Mouse (Mus musculus) adipocyte (in vitro differentiated cells): ENCODE results near the gene Cog7.

ENCODE experiments used
- DNase-seq: peaks from one replicate; pipeline ENCODE4 v3.0.0-alpha.2; 2016; ENCODE audit warnings: low spot score

The Cog7 gene

GRCm38 (mm10) chr7:121981307-121981871 is at the start of gene Cog7:
Gene Cog7, minus strand, starts transcription at chr7:121981711.
- DNase-seq = peak; percentile 77

GRCm38 (mm10) chr7:122022131-122022530 is 40.6 kb upstream of the Cog7 start:
- no peak for DNase-seq

- DNase-seq = peak; percentile 80
Observed at GRCm38 (mm10) chr7:122020667-122021354, 39.3 kb upstream of the Cog7 start, which contains the start of gene Gga2. Gene Gga2, minus strand, starts transcription at chr7:122021222.

DNA sequence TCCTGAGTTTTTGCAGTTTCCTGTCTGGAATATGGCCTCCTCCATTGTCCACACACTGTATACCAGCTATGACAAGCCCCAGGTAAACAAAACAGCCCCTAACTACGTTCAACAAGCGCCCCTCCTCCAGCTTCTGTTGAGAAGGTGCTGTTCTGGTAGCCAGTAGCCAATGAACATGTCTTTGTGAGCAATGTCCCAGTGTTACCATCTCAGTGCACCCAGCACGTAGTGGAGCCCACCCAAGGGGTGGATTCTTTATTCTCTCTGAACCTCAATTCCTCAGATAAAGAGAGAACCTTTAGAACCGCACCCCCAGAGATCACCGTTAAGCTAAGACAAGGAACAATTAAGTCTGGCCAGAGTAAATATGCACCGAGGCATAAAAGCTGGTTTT is 38.8 kb upstream of the Cog7 start:
- DNase-seq = peak; percentile 10

DNA sequence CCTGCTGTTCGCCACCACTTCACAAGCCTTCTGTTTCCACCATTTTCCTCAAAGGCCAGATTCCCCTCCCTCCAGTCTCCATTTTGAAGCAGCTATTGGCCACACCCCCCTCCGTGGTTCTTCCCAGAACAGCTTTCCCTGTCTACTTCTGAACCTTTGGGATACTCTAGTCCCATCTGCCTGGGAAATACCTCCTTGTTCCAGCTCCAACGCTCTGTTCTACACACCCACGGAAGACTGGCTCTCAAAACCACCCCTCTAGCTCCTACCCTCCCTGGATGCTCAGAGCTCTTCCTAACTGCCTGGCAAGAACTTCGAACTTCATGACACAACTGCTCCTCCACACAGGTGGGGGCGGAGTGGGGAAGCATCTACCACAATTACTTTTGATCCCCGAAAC is 37.5 kb upstream of the Cog7 start:
- no peak for DNase-seq

GRCm38 (mm10) chr7:122018247-122018646 is 36.7 kb upstream of the Cog7 start:
- no peak for DNase-seq

- peak; percentile 86 for DNase-seq
Observed at GRCm38 (mm10) chr7:122015734-122016133, 34.2 kb upstream of the Cog7 start.

GRCm38 (mm10) chr7:122015105-122015504 is 33.6 kb upstream of the Cog7 start:
- DNase-seq = peak; percentile 67

- no peak for DNase-seq
Observed at GRCm38 (mm10) chr7:122012949-122013348, 31.4 kb upstream of the Cog7 start.

- no peak for DNase-seq
Observed at GRCm38 (mm10) chr7:122012370-122012769, 30.9 kb upstream of the Cog7 start.

DNA sequence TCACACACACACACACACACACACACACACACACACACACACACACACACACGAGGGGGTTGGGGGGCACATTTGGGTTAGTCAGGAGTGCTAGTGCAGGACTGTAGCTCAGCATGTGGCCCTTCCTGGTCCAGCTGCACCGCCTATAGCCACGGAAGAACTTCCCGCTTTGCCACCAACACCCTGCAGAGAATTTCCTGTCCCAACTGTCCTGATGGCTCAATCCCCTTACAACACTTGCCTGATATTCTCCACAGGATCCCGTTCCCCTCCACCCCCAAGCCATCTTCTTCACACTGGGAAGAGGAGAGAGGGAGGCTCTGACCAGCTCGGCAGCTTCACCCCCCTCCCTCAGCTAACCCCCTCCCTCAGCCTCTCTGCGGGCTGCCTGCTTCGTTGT is 18.9 kb upstream of the Cog7 start:
- DNase-seq = no peak

DNA sequence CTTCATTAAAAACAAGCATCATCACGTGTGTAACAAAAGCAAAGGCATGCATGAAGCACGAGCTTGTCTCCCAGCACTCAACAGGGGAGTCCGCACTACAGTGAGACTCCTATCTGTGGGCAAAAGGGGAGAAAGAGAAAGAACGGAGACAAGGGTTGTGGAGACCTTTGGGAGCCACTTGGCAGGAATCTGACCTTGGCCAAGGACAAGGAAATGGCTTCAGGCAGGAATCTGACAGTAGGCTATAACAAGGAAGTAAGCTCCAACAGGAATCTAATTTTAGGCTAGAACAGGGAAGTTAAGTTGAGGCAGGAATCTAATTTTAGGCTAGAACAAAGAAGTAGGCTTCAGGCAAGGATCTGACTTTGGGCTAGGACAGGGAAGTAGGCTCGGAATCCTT is 14.4 kb upstream of the Cog7 start:
- DNase-seq = no peak

- DNase-seq = peak; percentile 32
Observed at GRCm38 (mm10) chr7:121975031-121975430, 6.5 kb downstream of the Cog7 start.

DNA sequence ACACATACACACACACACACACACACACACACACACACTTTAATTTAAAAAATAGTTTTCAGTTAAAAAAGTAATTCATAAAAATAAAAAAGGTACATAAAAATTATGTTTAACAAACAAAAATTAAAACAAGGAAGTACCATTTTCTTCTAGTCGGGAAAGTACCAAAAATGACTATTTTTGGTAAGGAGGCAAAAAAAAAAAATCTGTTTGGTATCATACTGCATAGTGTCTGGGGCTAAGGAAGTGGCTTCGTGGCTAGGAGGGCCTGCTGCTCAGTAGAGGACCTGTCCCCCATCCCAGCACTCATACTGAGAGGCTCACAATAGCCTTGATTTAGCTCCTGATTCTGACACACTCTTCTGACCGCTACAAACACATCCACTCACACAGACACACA is 9.8 kb downstream of the Cog7 start:
- DNase-seq = no peak

DNA sequence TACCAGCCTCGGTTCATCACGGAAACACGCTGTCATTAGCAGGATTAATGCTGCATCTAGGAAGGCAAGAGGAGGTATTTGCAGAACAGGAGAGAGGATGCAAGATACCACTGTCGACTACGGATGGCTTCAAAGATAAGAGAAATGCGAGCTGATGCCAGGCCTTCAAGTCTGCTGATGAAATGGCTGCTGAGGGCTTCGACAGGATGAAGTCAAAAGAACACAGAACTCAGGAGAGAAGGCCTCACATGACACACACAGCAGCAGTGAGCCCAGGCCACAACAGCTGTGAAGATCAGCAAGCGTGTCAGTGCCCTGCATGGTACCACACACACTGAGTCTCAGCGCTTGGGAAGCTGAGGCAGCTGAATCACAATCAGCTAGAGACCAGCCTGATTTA is 11.3 kb downstream of the Cog7 start:
- DNase-seq = no peak

- no peak for DNase-seq
Observed at GRCm38 (mm10) chr7:121968816-121969215, 12.7 kb downstream of the Cog7 start.

DNA sequence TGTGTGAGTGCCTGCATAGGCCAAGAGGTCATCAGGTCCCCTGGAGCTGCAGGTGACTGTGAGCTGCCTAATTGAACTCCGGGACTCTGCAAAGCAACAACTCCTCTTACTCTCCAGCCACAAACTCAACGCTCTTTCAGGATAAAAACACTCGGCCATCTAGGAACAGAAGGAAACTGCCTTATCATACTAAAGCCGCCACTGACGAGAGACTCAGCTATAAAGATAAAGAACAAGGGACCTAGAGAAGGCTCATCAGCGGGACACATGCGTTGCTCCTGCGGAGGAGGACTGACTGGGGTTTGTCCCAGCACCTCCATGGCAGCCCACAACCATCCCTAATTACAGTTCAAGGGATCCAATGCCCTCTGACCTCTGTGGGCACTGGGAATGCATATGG is 13.3 kb downstream of the Cog7 start:
- DNase-seq = no peak

DNA sequence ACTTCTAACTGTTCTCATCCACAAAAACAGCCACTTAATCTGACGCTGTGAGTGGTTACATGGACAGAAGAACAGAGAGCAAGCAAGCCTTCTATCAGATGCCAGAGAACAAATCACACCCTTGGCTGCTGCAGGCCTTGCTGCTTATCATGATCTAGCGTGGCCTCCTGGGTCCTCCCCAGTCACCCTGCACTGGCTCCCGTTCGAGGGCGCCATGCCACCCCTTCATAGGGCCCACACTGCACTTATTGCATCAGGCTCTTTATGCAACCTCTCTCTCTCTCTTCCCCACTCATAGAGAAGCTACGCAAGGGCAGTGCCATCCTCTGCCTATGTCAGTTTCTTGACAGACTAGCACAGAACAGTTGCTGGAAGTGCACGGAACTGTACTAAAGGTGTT is 15.3 kb downstream of the Cog7 start:
- DNase-seq = no peak

DNA sequence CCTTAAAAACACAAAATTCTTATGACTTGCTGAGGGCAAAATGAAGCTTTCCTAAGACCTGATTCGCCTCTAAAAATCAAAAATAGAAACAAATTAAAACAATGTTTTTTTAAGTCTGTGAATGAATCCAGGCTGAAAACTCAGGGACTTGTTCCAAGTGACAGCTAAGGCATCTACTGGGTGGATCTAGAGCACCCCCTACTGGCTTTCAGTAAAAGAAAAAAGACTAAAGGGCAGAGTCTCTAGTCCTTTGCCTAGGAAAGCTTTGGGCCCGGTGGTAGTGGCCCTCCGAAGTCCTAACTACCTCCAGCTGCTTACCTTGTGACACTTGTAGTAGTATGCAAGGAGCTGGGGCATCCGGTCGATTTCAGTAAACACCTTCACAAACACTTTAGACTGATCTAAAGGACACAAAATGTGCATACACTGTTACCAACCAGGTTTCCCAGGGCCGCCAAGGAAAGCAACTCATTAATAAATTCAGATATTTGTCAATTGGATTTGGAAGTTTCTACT is 17.6 kb downstream of the Cog7 start:
- peak; percentile 75 for DNase-seq

- no peak for DNase-seq
Observed at GRCm38 (mm10) chr7:121962571-121962959, 18.9 kb downstream of the Cog7 start.

- no peak for DNase-seq
Observed at GRCm38 (mm10) chr7:121961913-121962570, 19.5 kb downstream of the Cog7 start.

GRCm38 (mm10) chr7:121955802-121956201 is 25.7 kb downstream of the Cog7 start:
- DNase-seq = no peak
